Mouse (Mus musculus): ENCODE data around the gene Rnaseh2a.
"Not testable (repeated sequence)": the region's sequence is repeated elsewhere in the genome, so short reads cannot be mapped to it uniquely, and the experiment has no call there.

The Rnaseh2a gene

DNA sequence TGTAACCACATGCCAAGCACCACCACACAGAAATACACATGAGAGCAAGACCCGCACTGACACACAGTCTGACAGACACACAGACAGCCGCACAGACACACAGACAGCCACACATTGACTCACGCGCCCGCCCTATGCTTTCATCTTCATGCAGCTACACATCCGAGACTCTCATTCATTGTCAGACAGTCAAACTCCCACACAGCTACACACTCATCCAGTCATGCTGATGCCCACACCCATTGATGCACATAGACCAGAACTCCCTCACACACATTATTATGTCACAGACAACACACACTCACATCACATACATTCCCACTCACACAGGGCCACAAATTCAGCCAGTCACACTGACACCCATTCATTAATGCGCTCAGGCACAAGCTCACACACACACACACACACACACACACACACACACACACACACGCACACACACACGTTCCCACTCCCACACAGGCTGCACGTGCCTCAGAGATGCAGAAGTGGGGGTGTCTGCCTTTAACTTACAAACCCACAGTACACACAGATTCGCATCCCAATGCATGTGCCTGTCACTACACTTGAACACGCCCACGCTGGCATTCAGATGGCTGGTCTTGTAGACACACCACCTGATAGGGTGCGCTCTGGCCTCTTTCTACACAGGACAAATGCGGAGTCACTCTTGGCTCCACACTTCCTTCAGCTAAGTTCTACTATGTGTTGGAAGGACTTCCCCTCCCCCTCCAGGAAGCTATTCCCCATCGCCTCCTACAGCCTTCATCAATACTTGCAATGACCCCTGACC is 35.6 kb downstream of the Rnaseh2a start:
- DNase-seq (ENCODE audit: low read depth) = no peak

DNA sequence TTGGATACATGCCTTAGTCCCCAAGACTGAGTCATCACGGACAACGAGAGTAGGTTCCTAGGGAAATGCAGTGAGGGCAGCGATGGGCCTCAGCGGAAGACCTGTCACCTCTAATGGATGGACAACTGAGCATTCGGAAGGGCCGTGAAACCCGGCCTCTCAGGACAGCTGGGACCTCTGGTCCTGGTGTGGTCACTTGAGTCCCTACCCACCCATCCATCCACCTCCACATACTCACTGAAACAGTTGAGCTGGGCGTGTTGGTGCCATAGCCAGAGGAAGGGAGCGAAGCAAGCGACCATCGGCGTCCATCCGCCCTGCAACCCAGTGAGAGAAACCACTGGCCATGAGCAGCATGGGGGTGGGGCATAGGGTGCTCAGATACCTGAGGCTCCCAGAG is 39.0 kb downstream of the Rnaseh2a start:
- DNase-seq (ENCODE audit: low read depth) = no peak

DNA sequence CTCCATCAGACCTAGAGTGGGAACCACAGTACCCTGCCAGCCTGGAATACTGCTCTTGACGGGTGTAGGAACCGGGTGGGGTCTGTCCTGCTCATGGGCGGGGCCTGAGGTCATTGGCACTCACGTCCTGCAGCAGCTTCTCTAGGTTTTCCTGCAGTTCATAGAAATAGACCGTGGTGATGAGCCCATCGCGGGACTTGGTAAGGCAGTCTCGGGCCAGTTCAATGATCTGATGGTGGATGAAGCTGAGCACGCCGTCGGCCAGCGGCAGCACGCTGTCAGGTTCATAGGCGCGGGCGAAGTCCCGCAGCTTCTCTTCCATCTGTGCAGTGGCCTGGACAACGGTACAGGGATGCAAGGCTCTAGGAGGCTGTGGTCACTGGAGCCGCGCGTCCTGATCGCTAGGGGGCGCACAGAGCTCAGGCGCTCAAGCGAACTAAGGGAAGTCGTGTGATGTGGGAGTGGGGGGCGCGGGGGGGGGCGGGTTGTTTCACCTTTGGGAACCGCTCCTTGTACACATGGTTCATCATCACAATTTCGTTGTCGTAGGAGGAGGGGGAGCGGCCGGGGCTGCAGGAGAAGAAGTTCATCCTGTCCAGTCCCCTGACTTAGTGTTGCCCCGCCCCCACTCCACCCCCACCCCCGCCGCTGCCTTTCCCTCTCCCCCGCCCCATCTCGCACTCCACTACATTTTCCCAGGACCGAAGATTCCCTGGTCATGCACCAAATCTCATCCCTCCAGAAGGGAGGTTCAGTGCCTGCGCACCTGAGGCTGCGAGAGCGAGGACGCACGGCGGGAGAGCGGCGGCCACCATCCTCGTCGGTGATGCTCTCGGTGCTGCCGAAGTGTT is 40.9 kb downstream of the Rnaseh2a start:
- DNase-seq (ENCODE audit: low read depth) = no peak

DNA sequence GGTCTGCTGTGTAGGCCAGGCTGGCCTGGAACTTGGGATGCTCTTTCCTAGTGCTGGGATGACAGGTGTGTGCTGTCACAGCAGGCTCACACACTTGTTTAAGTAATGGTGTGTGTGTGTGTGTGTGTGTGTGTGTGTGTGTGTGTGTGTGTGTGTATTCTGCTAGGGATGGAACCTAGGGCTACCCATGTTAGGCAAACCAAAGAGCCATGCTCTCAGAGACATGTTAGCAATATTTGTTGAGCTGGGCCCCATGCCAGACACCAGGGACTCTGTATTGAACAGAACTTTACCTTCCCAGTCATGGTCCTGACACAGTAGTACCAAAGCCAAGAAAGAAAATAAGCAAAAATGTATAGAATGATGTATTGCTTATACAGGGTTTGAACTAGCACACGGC is 42.1 kb downstream of the Rnaseh2a start:
- DNase-seq (ENCODE audit: low read depth) = no peak

DNA sequence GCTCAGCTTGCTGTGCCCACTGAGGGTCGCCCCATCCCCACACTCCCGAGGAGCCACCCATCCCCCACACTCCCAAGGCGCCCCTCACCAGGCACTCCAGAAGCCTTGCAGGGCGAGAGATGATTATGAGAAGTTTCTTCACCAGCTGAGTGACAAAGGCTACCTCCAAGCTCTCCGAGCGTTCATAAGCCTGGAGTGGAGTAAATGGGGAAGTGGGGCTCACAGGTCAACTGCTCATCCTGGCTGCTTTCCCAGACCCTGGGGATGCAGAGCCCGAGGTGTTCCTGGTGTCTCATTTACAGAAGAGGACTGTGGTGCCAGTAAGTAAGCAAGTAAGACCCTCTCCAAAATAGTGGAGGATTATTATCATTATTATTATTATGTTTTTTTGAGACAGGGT is 44.0 kb downstream of the Rnaseh2a start:
- DNase-seq (ENCODE audit: low read depth) = no peak

DNA sequence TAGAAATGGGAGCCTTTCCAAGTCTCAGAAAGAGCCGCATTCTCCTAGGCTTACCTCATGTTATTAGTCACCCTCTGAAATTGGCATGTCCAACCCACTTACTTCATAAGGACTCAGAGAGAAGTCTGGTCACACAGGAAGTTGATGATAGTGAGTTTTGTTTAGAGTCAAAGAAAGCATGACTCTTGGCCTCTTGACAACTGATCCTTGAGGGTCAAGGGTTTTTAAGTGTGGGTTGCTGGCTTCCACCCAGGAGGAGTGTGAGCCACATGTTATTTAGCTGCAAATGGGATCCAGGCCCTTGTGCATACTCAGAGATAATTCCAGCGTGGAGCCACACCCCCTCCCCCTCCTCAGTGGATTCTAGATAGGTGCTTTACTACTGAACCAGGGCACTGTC is 48.0 kb downstream of the Rnaseh2a start:
- DNase-seq (ENCODE audit: low read depth) = no peak

DNA sequence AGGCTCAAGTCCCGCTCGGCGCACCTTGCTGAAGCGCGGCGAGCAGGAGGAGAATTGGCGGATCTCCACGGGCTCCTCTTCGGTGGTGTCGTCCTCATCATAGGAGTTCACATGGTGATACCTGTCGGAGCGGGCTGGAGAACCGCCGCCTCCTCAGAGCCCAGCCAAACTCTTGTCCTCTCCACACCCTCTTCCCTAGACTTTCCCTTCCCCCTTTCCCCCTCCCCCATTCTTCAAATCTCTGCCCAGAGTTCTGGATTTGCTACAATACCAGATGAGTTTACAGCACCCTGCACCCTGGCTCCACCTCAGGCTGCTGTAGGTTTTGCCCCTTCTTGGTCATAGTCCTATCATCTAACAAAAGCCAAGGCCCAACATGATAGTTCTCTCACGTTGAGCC is 50.9 kb downstream of the Rnaseh2a start:
- DNase-seq (ENCODE audit: low read depth) = no peak

DNA sequence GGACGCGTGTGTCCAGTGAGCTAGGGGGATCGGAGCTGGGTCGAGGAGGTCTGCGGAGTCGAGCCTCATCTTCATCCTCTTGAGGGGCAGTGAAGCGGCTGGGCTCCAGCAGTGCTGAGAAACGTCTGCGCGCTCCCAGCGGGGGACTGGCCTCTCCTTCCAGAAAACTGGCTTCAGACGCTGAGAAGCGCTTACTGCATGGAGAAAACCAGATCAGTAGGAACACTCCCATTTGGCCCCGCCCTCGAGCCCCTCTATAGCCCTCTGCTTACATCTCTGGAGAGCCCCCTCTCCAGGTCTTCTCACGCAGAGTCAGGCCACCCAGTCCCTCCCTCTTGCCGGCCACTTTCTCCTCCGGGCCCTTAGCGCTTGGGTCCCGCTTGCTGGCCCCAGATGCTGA is 51.8 kb downstream of the Rnaseh2a start:
- DNase-seq (ENCODE audit: low read depth) = no peak

DNA sequence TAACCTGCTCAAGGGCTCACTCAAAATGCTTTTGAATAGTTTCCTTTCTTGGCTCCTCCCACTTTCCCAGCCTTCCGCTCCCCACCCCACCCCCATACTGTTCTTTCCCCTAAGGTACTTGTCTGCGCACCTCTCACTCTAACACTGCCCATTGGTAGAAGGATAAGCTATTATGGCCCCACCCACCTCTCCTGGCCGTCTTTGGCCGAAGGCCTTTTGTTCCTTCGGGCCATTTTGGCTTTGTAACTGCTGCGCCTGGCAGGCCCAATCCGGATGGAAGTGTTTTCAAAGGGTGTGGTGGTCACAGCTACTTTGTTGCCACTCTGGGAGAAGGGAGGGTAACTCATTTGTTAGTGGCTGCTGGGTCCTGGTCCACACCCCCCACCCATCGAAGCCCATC is 54.3 kb downstream of the Rnaseh2a start:
- DNase-seq (ENCODE audit: low read depth) = no peak

DNA sequence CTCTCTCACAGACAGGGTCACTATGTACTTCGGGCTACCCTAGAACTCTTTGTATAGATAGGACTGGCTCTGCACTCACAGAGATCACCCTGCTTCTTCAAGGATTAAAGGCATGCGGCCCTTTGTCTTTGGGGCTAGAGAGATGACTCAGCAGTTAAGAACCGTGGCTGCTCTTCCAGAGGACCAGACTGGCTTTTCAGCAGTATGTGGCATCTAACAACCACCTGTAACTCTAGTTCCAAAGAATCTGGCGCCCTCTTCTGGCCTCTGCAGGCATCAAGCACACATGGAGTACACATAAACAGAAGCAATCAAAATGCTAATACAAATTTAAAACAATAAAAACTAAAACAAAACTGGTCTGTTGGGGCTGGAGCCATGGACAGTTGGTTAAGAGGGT is 55.6 kb downstream of the Rnaseh2a start:
- peak; percentile 82 for DNase-seq (ENCODE audit: low read depth)

DNA sequence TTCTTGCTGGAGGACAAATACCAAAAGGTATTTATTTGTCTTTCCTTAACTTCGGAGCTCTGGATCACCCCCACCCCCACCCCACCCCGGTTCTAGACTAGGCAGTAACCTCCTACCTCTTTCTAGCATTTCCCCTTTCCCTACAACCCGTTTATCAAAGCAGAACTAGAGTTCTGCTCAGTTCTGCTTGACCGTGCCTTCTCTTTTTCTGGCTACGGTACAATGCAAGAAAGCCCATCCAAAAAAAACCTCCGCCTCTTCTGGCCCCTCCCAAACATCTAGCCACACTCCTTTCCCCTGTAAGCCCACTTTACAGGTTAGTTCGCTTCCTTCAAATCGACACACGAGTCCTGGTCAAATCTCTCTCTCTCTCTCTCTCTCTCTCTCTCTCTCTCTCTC is 56.1 kb downstream of the Rnaseh2a start:
- DNase-seq (ENCODE audit: low read depth) = no peak

DNA sequence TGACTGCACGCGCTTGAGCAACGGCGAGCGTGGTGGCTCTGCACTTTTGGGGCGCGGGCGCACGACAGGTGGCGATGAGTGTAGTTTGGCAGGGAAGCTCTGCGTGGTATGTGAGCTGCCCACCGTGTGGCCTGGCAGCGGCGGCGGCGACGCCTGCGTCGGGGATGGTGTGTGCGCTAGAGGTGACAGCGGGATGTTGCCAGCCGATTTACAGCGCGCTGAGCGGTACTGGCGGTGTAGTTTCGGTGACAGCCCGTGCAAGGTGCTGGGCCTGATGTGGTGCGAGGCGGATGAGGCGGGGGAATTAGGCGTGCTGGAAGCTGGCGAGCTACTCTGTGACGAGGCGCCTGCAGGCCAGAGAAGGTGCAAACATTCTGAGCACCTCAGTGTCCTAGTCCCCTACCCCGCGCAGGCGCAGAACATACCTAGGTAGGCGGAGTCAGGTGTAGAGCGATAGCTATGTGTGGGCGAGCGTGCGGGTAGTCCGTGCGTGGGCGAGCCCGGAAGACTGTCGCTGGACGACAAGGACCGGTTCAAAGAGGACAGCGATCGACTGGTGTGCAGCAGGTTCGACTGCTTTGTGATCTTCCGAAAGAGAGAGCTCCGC is 56.6 kb downstream of the Rnaseh2a start:
- peak; percentile 83 for DNase-seq (ENCODE audit: low read depth)

DNA sequence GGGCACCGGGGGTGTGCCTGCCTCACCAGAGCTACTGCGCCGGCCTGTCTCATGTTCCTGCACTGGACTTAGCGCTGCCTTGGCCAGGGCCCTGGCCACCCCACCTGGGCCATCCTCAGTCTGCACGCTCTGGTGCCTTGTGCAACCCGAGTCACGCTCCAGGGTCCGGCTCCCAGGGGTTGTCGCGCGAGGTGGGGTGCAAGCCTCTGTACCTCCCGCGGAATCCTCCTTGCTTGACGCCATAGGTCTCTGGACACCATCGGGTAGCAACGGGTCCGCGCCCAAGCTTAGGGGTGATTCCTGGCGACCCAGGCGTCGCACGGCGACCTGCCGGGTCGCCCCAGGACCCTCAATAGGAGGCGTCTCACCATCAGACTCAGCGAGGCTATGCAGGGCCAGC is 57.2 kb downstream of the Rnaseh2a start:
- DNase-seq (ENCODE audit: low read depth) = no peak

DNA sequence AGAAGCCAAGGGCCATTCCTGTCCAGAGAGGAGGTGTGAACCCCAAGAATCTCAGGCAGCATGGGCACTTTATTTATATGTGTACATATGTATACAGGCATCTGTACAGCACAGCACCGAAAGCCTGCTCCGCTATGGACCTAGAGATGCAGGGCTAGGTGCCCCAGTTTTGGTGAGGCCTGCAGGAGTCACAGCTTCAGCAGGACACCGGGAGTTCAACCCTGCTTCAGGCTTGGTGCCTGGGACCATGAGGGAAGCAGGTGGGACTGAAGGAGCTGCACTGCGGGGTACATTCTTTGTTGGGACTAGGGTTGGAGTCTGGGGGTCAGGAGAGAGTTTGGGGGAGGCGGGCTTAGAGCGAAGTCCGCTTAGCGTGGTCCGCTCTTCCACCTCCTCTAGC is 57.7 kb downstream of the Rnaseh2a start:
- DNase-seq (ENCODE audit: low read depth) = no peak

DNA sequence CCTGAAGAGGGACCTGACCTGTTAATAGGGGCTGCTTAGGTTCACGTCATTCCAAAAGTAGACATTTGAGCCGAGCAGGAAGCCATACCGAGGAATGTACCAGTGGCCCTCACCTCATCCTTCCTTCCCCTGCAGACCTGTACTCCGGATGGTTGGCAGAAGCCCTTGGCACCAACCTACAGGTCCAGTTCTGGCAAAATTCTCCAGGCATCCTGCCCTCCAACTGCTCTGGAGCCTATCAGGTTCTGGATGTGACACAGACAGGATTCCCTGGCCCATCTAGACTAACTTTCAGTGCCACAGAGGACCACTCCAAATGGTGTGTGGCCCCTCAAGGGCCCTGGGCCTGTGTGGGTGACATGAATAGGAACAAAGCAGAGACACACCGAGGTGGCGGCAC is 59.0 kb downstream of the Rnaseh2a start:
- no peak for DNase-seq (ENCODE audit: low read depth)

DNA sequence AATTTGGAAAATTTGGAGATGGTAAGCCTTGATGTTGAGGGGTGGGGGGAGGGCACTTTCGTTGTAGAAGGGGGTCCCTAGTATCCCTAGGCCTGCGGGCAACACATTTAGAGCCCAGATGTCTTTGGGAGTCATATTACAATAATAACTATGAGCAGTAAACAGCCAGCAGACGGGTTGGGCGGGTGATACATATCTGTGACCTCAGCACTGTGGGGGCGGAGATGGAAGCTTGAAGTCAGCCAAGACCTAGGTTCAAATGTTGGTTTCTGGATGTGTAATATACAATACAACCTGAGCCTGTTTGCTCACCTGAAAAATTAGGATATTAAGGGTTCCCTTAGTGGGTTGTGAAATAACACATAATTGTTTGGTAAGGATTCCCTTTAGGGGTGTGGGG is 59.6 kb downstream of the Rnaseh2a start:
- no peak for DNase-seq (ENCODE audit: low read depth)

DNA sequence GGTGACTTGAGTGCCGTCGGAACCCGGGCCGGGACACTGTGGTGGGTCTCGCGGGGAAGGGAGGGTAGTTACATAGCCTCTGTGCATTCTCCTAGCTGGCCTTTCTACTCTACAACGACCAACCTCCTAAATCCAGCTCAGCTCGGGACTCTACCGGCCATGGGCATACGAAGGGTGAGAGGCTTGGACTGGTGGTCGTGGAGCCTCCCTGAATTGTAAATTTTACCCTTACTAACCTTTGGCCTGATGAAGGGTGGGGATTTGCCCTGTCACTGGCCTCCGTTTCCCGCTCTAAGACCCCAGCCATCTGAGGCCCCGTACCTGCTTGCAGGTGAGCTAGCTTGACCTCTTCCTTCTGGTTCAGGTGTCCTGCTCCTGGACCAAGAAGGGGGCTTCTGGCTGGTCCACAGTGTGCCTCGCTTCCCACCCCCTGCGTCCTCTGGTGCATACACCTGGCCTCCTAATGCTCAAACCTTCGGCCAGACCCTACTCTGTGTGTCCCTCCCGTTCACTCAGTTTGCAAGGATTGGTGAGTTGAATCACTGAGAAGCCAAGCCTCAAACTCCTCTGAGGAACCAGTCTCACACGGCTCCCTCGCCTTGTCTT is 60.3 kb downstream of the Rnaseh2a start:
- DNase-seq (ENCODE audit: low read depth) = no peak

DNA sequence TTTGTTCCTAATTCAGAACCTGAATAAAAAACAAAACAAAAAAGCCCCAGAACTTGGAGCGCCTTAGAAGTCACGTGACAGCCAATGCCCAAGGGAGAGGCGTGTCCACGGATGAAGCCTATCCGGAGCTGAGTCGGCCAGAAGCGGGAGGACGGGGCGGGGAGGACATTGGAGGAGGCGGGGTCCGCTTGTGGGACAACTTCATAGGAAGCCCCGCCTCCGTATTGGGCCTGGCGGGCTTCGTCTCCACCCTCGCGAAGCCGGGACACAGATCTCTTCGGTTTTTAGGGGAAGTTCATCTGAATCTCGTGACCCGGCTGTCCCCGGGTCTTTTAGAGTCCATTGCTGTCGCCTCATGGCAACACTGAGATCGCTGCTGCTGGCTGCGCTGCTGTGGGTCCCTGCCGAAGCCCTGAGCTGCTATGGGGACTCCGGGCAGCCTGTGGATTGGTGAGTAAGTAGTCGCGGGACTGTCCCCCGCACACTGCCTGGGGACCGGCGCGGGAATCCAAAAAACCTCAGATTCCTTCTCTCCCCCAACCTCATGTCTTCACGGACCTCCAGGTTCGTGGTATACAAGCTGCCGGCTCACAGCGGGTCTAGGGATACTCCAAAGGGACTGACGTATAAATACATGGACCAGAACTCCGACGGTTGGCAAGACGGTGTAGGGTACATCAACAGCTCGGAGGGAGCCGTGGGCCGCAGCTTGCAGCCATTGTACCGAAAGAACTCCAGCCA is 61.0 kb downstream of the Rnaseh2a start, which contains the start of gene Dnase2a:
Gene Dnase2a, plus strand, starts transcription at position 140 of the 741 bp plus-strand sequence.
- DNase-seq (ENCODE audit: low read depth) = peak; percentile 97

DNA sequence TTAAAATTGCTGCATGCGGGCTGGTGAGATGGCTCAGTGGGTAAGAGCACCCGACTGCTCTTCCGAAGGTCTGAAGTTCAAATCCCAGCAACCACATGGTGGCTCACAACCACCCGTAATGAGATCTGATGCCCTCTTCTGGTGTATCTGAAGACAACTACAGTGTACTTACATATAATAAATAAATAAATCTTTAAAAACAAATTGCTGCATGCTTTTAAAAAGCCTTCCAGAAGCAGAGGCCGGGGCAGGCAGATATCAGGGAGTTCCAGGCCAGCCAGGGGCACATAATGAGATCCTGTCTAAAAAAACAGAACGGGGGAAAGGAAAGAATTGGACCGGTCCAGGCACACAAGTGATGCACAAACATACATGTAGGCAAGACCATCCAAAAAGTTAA is 61.6 kb downstream of the Rnaseh2a start:
- DNase-seq (ENCODE audit: low read depth) = not testable (repeated sequence)

DNA sequence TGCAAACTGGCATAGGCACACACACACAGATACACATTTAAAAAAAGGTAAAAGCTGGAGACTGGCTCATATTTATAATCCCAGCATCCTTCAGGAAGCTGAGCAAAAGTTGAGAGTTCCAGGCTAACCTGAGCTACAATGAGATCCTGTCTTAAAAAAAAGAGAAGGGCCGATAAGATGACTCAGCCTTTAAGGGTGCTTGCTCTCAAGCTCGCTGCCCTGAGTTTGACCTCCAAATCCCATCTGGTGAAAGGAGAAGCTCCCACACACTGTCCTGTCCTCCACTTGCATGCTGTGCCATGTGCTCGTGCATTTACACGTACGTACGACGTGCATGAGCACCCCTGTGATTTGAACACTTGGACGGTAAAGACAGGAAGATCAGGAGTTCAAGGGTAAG is 62.1 kb downstream of the Rnaseh2a start:
- no peak for DNase-seq (ENCODE audit: low read depth)

DNA sequence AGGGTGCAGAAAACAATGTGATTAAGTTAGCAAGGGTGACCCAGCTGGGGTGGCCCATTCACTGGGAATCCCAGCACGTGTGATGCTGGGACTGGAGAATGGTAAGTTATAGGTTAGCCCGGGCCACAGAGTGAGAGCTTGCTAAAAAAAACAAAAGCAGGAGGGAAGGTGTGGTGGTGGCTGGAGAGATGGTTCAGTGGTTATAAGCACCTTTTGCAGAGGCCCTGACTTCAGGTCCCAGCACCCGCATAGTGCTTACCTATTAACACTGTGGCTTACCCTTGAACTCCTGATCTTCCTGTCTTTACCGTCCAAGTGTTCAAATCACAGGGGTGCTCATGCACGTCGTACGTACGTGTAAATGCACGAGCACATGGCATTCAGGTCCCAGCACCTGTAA is 62.5 kb downstream of the Rnaseh2a start:
- DNase-seq (ENCODE audit: low read depth) = no peak

All from c-Kit-positive CD71-positive TER-119-negative erythroid progenitor cells, embryonic 14.5 days (primary cell).